In genomic region chr19:6546096-6546495, GRCm38 (mm10) we compare ENCODE assay signal across 14 mouse cellular contexts. TPM values are rescaled to one million over a fixed set of nuclear protein-coding genes. Genes with fewer than 3 reads are reported as not detected.
A peak's percentile ranks its signal among the peaks of the same experiment; 100 is the strongest.
DNase-seq lines count a peak whose midpoint lies in the region; ATAC-seq and TF ChIP-seq lines count a peak whose summit lies in the region.
"Had no signal": no experiment of that assay in that cellular context is flagged by ENCODE, and none has a peak within 500 bp of the region (broad histone marks: within the 10 kb centered on the region; RNA-seq: fewer than 3 reads in every experiment).

No protein-coding gene starts in this region.

- no peaks in the 10 kb centered on the region for H3K36me3 ChIP-seq in kidney, embryonic 15.5 days
- no peaks in the 10 kb centered on the region for H3K36me3 ChIP-seq in C2C12 (ENCODE audit: control insufficient read depth, insufficient read depth)
- H3K36me3 ChIP-seq in forebrain, embryonic 15.5 days = no peaks in the 10 kb centered on the region

- H3K9ac ChIP-seq in kidney, embryonic 15.5 days = no peak overlapping the region
- H3K9ac ChIP-seq in forebrain, embryonic 15.5 days (replicated peaks) = no peak overlapping the region

- no peak overlapping the region for H3K4me2 ChIP-seq in kidney, embryonic 15.5 days
- H3K4me2 ChIP-seq in forebrain, embryonic 15.5 days (replicated peaks) = no peak overlapping the region

- H3K4me3 ChIP-seq in kidney, embryonic 15.5 days (replicated peaks) = no peak overlapping the region
- no peak overlapping the region for H3K4me3 ChIP-seq in C2C12 (ENCODE audit: insufficient read depth, poor library complexity, severe bottlenecking)
- H3K4me3 ChIP-seq in forebrain, embryonic 15.5 days = no peak overlapping the region

- TF ChIP-seq CTCF in C2C12 (IDR thresholded peaks at IDR 0.05; ENCODE audit: control insufficient read depth, insufficient read depth, insufficient read length) = no peak

- H3K79me2 ChIP-seq in C2C12 (ENCODE audit: control insufficient read depth, insufficient read depth) = no peaks in the 10 kb centered on the region

- H3K27ac ChIP-seq in kidney, embryonic 15.5 days = no peak overlapping the region
- no peak overlapping the region for H3K27ac ChIP-seq in forebrain, embryonic 15.5 days (replicated peaks)

- H3K4me1 ChIP-seq in kidney, embryonic 15.5 days = peaks cover 4% of the 10 kb centered on the region; the same call in 1 of the 2 replicates
- H3K4me1 ChIP-seq in forebrain, embryonic 15.5 days = peaks cover 21% of the 10 kb centered on the region

- H3K27me3 ChIP-seq in kidney, embryonic 15.5 days = no peaks in the 10 kb centered on the region
- peaks cover 6% of the 10 kb centered on the region for H3K27me3 ChIP-seq in C2C12 (ENCODE audit: control insufficient read depth, insufficient read depth, insufficient read length)
- H3K27me3 ChIP-seq in forebrain, embryonic 15.5 days = no peaks in the 10 kb centered on the region

- 78% methylated on average over 1 of the region's 1 CpGs for WGBS in kidney, embryonic 15.5 days
- 67% methylated on average over 1 of the region's 1 CpGs for WGBS in forebrain, embryonic 15.5 days

- no peak overlapping the region for H3ac ChIP-seq in C2C12 (ENCODE audit: control insufficient read depth, insufficient read length, low read depth)

- H3K9me3 ChIP-seq in kidney, embryonic 15.5 days (replicated peaks) = no peaks in the 10 kb centered on the region
- H3K9me3 ChIP-seq in forebrain, embryonic 15.5 days = no peaks in the 10 kb centered on the region

- DNase-seq in kidney, adult 18-20 months = peak; percentile 83
- peak; percentile 73 for DNase-seq in adrenal gland, adult 8-10 months
- DNase-seq in cerebellum, postnatal 25 days = peak; percentile 92 to 95
- DNase-seq in testis, postnatal 14 days (ENCODE audit: low spot score) = no peak
- DNase-seq in c-Kit-positive CD71-positive TER-119-positive erythroid progenitor cells, embryonic 14.5 days (ENCODE audit: low spot score) = no peak

- H3K79me3 ChIP-seq in C2C12 (ENCODE audit: low read depth) = no peaks in the 10 kb centered on the region

- ATAC-seq in kidney, embryonic 15.5 days (replicated peaks; ENCODE audit: low FRiP score) = no peak
- no peak for ATAC-seq in forebrain, embryonic 15.5 days (replicated peaks)
- ATAC-seq: Patski had no signal

TF ChIP-seq in C2C12, 6 proteins besides CTCF, POLR2A, EP300 and RAD21:
- TF ChIP-seq MYOG (IDR thresholded peaks at IDR 0.05; ENCODE audit: control insufficient read depth, extremely low read depth, insufficient read length) (no peak), USF1 (IDR thresholded peaks at IDR 0.05; ENCODE audit: low read depth) (peak; percentile 5), CEBPB (IDR thresholded peaks at IDR 0.05; ENCODE audit: low read depth) (no peak), MAX (IDR thresholded peaks at IDR 0.05) (no peak), MYOD1 (IDR thresholded peaks at IDR 0.05; ENCODE audit: control insufficient read depth, insufficient read length, low read depth) (no peak)
TF ChIP-seq in C2C12: peak in this region for 1.

RNA-seq across cellular contexts. Expression of gene Slc22a12, which starts 3.3 kb away (rescaled TPM):
- 14.1 and 16.3 TPM in 2 replicates for polyA plus RNA-seq in kidney, embryonic 15.5 days (2015; fragmentation: Nextera tagmentation; extraction: Ambion mirVana)
- polyA plus RNA-seq in C2C12 (2012; fragmentation: generic; extraction: Trizol) = not detected
- under 1 TPM in 1 of 4 experiments, not detected in 3; 0.31 TPM for total RNA-seq in adrenal gland, adult 8-10 months (2022)
- 0.10 TPM in 1 of 2 replicates, not detected in the other for polyA plus RNA-seq in forebrain, embryonic 15.5 days (2015; fragmentation: Nextera tagmentation; extraction: Ambion mirVana)
- total RNA-seq: common myeloid progenitor, adult 5-6 weeks; heart, postnatal 36 days; megakaryocyte progenitor cell, adult 5-6 weeks; neutrophil, adult 5-6 weeks had no signal
- polyA plus RNA-seq: limb, embryonic 11.5 days; Patski had no signal

Comparison
In these comparisons a context has a peak if more than half of its experiments do, and no peak if none do; other contexts are left out.
1. DNase-seq: peak in kidney, adult 18-20 months (single experiment), adrenal gland, adult 8-10 months (single experiment) and cerebellum, postnatal 25 days (2 of 2); none in testis, postnatal 14 days (single experiment) and c-Kit-positive CD71-positive TER-119-positive erythroid progenitor cells, embryonic 14.5 days (single experiment).
2. RNA of gene Slc22a12, which starts 3.3 kb away (polyA plus RNA-seq): 14.1 to 16.3 TPM in kidney, embryonic 15.5 days; 0.10 TPM in forebrain, embryonic 15.5 days and not detected in C2C12 (single experiment); every median in the first group is over 10 times any median in the second.